Mouse (Mus musculus) olfactory bulb, adult 2 months (tissue): ENCODE data around the gene Esrp2.

Source experiments
- CTCF ChIP-seq: fragments of 200-500 bp; IDR thresholded peaks from 2 replicates; pipeline ENCODE4 v1.5.1; 2012; ENCODE audit warnings: low read depth, mild to moderate bottlenecking, low read length, moderate library complexity; ENCODE audit not compliant: insufficient read depth
- POLR2A ChIP-seq: fragments of 200-500 bp; IDR thresholded peaks from 2 replicates; pipeline ENCODE4 v1.6.1; 2012; ENCODE audit warnings: mild to moderate bottlenecking, low read depth, low read length, moderate library complexity; ENCODE audit not compliant: insufficient read depth

DNA sequence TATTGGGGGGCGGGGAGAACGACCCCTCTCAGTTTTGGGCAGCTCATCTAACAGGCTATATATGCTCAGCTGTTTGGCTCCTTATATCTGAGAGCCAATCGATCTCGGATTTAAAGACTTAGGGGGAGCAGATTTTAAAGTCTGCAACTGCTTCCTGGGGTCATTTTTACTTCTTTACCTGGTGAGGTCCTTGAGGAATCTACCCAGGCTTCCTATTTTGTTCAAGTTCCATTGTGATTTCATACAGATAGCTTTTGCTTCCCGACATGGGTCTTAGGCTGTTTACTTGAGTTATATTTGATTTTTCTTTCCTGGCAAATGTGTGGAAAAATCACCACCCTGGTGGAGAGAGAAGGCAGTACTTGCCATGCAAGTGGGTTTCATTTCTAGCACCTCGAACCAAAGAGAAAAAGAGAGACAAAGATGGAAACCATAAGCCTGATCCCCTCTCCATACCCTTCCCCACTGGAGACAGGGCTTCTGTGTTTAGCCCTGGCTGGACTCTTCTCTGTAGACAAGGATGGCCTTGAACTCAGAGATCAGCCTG is 33.2 kb upstream of the Esrp2 start:
- TF ChIP-seq POLR2A, result no peak
- no peak for TF ChIP-seq CTCF
